In genomic region chr7:82335211-82336121, GRCm38 (mm10) we compare ENCODE assay signal across 9 mouse cellular contexts. TPM values are rescaled to one million over a fixed set of nuclear protein-coding genes. Genes with fewer than 3 reads are reported as not detected.
A peak's percentile ranks its signal among the peaks of the same experiment; 100 is the strongest.
DNase-seq lines count a peak whose midpoint lies in the region; ATAC-seq and TF ChIP-seq lines count a peak whose summit lies in the region.
"Had no signal": no experiment of that assay in that cellular context is flagged by ENCODE, and none has a peak within 500 bp of the region (broad histone marks: within the 10 kb centered on the region; RNA-seq: fewer than 3 reads in every experiment).

Adamtsl3 (plus strand) TSS chr7:82335694.

- TF ChIP-seq CTCF in brain, embryonic 14.5 days (IDR thresholded peaks at IDR 0.05; ENCODE audit: borderline replicate concordance, extremely low read depth, insufficient read depth, insufficient read length) = no peak

- H3K36me3 ChIP-seq in hindbrain, embryonic 15.5 days = no peaks in the 10 kb centered on the region
- no peaks in the 10 kb centered on the region for H3K36me3 ChIP-seq in limb, embryonic 15.5 days
- H3K36me3 ChIP-seq in neural tube, embryonic 12.5 days = no peaks in the 10 kb centered on the region

- peak within 1 kb of the TSS; percentile 55 for H3K4me3 ChIP-seq in hindbrain, embryonic 15.5 days
- peak within 1 kb of the TSS; percentile 53 for H3K4me3 ChIP-seq in limb, embryonic 15.5 days
- H3K4me3 ChIP-seq in neural tube, embryonic 12.5 days = peak within 1 kb of the TSS; percentile 45
- H3K4me3 ChIP-seq: erythroblast, embryonic 14.5 days had no signal

- H3K27me3 ChIP-seq in hindbrain, embryonic 15.5 days = peaks cover 51% of the 10 kb centered on the region
- H3K27me3 ChIP-seq in limb, embryonic 15.5 days = peaks cover 45% of the 10 kb centered on the region
- peaks cover 43% of the 10 kb centered on the region for H3K27me3 ChIP-seq in neural tube, embryonic 12.5 days (replicated peaks)

- peak; percentile 57 for DNase-seq in adrenal gland, adult 2 months
- no peak for DNase-seq in adrenal gland, adult 8-10 months
- peak; percentile 68 for DNase-seq in brain, embryonic 14.5 days (ENCODE audit: low read depth)
- DNase-seq in gastrocnemius, adult 8-10 months (ENCODE audit: low spot score in 2 of 2) = peak; percentile 16 to 37
- DNase-seq in thymus, postnatal 14 days = no peak

- ATAC-seq in hindbrain, embryonic 15.5 days (ENCODE audit: low FRiP score, low read depth) = peak; percentile 61; the same call in 1 of the 2 replicates
- ATAC-seq in limb, embryonic 15.5 days (ENCODE audit: insufficient number of reproducible peaks, low FRiP score, low TSS enrichment, low read depth) = 0 out of 2 replicates have a peak, but pooled peaks have one; percentile 9
- ATAC-seq in neural tube, embryonic 12.5 days (ENCODE audit: low FRiP score, low read depth) = peak; percentile 45

- peaks cover 14% of the 10 kb centered on the region for H3K4me1 ChIP-seq in hindbrain, embryonic 15.5 days (replicated peaks)
- peaks cover 28% of the 10 kb centered on the region for H3K4me1 ChIP-seq in limb, embryonic 15.5 days
- H3K4me1 ChIP-seq in neural tube, embryonic 12.5 days = peaks cover 14% of the 10 kb centered on the region; the same call in 1 of the 2 replicates

- peak within 1 kb of the TSS; percentile 46 for H3K9ac ChIP-seq in hindbrain, embryonic 15.5 days
- peak within 1 kb of the TSS; percentile 32 for H3K9ac ChIP-seq in limb, embryonic 15.5 days
- H3K9ac ChIP-seq in neural tube, embryonic 12.5 days = peak within 1 kb of the TSS; percentile 33

- no peaks in the 10 kb centered on the region for H3K9me3 ChIP-seq in hindbrain, embryonic 15.5 days
- no peaks in the 10 kb centered on the region for H3K9me3 ChIP-seq in limb, embryonic 15.5 days
- H3K9me3 ChIP-seq in neural tube, embryonic 12.5 days = no peaks in the 10 kb centered on the region

- TF ChIP-seq POLR2A in brain, embryonic 14.5 days (IDR thresholded peaks at IDR 0.05; ENCODE audit: borderline replicate concordance, extremely low read depth, insufficient read depth, insufficient read length, poor library complexity, severe bottlenecking) = no peak

- H3K27ac ChIP-seq in hindbrain, embryonic 15.5 days (replicated peaks) = no peak within 1 kb of the TSS
- peak within 1 kb of the TSS; percentile 77 for H3K27ac ChIP-seq in limb, embryonic 15.5 days
- H3K27ac ChIP-seq in neural tube, embryonic 12.5 days = no peak within 1 kb of the TSS

- 1% methylated on average over 54 of the region's 95 CpGs for WGBS in hindbrain, embryonic 15.5 days
- WGBS in limb, embryonic 15.5 days = under 1% methylated on average over 95 of the region's 95 CpGs
- WGBS in neural tube, embryonic 12.5 days = under 1% methylated on average over 94 of the region's 95 CpGs

- peak within 1 kb of the TSS; percentile 96 for H3K4me2 ChIP-seq in hindbrain, embryonic 15.5 days
- H3K4me2 ChIP-seq in limb, embryonic 15.5 days = peak within 1 kb of the TSS; percentile 87
- peak within 1 kb of the TSS; percentile 87 for H3K4me2 ChIP-seq in neural tube, embryonic 12.5 days (replicated peaks)

RNA-seq across cellular contexts. Expression of gene Adamtsl3, which starts in this region (rescaled TPM):
- 1 to 10 TPM; 1.4 to 2.3 TPM for total RNA-seq in adrenal gland, adult 2 months (2021)
- polyA plus RNA-seq in adrenal gland, adult 2 months (2012; rRNA removed) = 0.28 and 0.64 TPM in 2 replicates
- total RNA-seq in adrenal gland, adult 8-10 months (2022) = 1 to 10 TPM in 2 of 4 experiments, under 1 TPM in 2; 0.65 to 2.1 (median 1.2) TPM
- 0.54 and 0.92 TPM in 2 replicates for polyA plus RNA-seq in brain, embryonic 14.5 days (2012; rRNA removed)
- 1 to 10 TPM; 3.5 to 5.3 (median 4.4) TPM for total RNA-seq in gastrocnemius, adult 8-10 months (2022)
- polyA plus RNA-seq in hindbrain, embryonic 15.5 days (2015; fragmentation: Nextera tagmentation; extraction: Ambion mirVana) = 0.87 and 1.1 TPM in 2 replicates
- 6.6 and 7.5 TPM in 2 replicates for polyA plus RNA-seq in limb, embryonic 15.5 days (2015; fragmentation: Nextera tagmentation; extraction: Ambion mirVana)
- 0.40 and 0.63 TPM in 2 replicates for polyA plus RNA-seq in neural tube, embryonic 12.5 days (2016; fragmentation: Nextera tagmentation; extraction: Ambion mirVana)
- polyA plus RNA-seq: erythroblast, embryonic 14.5 days had no signal

Comparison
In these comparisons a context has a peak if more than half of its experiments do, and no peak if none do; other contexts are left out.
1. DNase-seq: peak in adrenal gland, adult 2 months (single experiment) and gastrocnemius, adult 8-10 months (2 of 2); none in adrenal gland, adult 8-10 months (single experiment) and thymus, postnatal 14 days (single experiment).
2. Peak in DNase-seq in brain, embryonic 14.5 days; RNA of the gene not detected or under 1 TPM.
3. Peak in ATAC-seq, H3K4me3 ChIP-seq, H3K9ac ChIP-seq and H3K4me2 ChIP-seq in neural tube, embryonic 12.5 days; RNA of the gene not detected or under 1 TPM.
4. ATAC-seq: peak in every context shown above with its lines; median percentile 61 in hindbrain, embryonic 15.5 days; 45 in neural tube, embryonic 12.5 days; 9 in limb, embryonic 15.5 days.
5. Peak in every context shown above with its lines, with median percentiles within 50 percentile points of each other: H3K4me2 ChIP-seq, H3K4me3 ChIP-seq and H3K9ac ChIP-seq.